Mouse (Mus musculus): Measurements from ENCODE around the gene Efna5.

- no peak for TF ChIP-seq CTCF (conservative IDR thresholded peaks at IDR 0.05 in 1 of 2, IDR thresholded peaks at IDR 0.05 in 1 of 2; ENCODE audit: low read depth in 2 of 2, low read length in 2 of 2)
- no peak for TF ChIP-seq MXI1 (IDR thresholded peaks at IDR 0.05; ENCODE audit: low read depth, low read length)
- no peak for TF ChIP-seq POLR2AphosphoS2 (IDR thresholded peaks at IDR 0.05; ENCODE audit: low read depth, low read length)
- no peak for TF ChIP-seq ZNF384 (IDR thresholded peaks at IDR 0.05; ENCODE audit: low read depth, low read length)
- no peak for TF ChIP-seq EP300 (IDR thresholded peaks at IDR 0.05; ENCODE audit: low read length)
- no peak for TF ChIP-seq JUN (IDR thresholded peaks at IDR 0.05; ENCODE audit: insufficient read depth, low read depth, low read length)
- TF ChIP-seq POLR2A (IDR thresholded peaks at IDR 0.05; ENCODE audit: low read depth, low read length): no peak
- no peak for TF ChIP-seq USF1 (IDR thresholded peaks at IDR 0.05; ENCODE audit: low read depth, low read length)
- no peak for TF ChIP-seq ZKSCAN1 (IDR thresholded peaks at IDR 0.05; ENCODE audit: borderline replicate concordance, low read depth, low read length)
These were observed 146.2 kb downstream of the Efna5 start for GRCm38 (mm10) chr17:62734901-62735300.

Measured in CH12.LX (cell line).